Mouse (Mus musculus) c-Kit-positive CD71-positive TER-119-positive erythroid progenitor cells, embryonic 14.5 days (primary cell): ENCODE results near the gene Nfkbie.

Experiments
- DNase-seq: peaks from one replicate; pipeline ENCODE4 v3.0.0-alpha.2; 2013; ENCODE audit warnings: low spot score

Gene Nfkbie

DNA sequence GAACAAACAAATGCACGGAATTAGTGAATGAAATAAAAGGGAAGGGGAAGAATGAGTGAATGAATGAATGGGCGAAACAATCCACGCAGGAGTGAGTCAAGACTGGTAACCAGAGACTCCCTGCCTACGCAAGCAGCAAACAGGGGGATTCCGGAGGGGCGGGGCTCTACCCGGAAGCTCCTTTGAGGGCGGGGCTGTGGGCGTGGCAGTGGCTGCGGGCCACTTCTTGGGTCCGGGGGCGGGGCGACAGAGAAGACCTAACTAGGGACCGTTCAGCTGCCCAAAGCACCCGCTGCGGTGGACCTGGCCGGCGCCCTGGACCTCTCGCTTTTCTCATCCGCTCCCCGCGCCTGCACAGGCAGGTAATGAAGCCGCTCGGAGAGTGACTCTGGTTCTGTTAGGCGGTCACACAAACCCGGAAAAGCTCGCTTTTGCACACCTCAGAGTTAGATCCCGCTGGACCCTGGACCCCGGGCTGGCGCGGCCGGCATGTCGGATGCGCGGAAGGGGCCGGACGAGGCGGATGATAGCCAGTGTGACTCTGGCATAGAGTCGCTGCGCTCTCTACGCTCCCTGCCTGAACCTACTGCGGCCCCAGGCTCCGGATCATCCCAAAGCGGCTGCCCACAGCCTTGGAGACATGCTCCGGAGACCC, at the start of gene Nfkbie:
Gene Nfkbie (plus strand): TSS at position 252 of the 655 bp plus-strand sequence.
- peak; percentile 88 for DNase-seq

DNA sequence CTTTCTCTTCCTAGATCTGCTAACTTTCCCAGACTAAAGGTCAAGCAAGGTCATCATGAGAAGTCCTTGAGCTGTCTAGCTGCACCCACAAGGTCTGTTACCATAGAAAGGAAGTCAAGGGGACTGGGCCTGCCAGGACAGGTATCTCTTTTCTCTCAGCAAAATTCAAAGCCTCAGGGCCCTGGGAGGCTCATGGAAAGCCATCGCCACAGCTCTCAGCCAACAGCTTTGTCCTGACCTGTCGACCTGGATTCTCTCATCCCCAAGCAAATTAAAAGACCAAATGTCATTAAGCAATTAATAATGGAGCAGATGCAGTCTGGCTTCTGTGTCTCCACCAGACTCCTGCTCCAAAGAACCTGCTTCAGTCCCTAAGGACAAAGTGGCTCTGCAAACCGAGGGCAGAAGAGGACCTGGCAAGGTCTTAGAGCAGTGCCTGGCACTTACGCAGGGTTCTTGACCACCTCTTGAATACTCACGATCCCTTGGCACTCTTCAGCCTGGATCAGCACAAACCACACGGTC, 49.5 kb upstream of the Nfkbie start:
- DNase-seq = no peak

DNA sequence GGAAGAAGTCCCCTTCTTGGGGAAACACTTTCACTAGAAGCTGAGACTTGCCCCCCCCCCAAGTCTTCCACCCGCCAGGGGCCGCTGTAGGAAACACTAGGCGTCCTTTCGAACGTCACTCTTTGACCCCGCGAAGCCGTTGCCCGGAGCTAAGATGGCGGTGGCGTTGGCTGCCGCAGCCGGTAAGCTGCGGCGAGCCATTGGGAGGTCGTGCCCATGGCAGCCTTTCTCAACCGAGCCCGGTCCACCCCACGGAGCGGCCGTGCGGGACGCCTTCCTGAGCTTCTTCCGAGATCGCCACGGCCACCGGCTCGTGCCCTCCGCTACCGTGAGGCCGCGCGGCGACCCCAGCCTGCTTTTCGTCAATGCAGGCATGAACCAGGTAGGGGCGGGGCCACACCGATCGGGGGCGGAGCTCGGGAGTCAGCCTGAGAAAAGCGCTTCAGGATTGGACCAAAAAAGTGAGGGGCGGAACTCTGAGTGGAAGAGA, 48.8 kb upstream of the Nfkbie start, which contains the start of gene Aars2:
Gene Aars2 (plus strand): TSS at position 142 of the 490 bp plus-strand sequence.
- peak; percentile 92 for DNase-seq

DNA sequence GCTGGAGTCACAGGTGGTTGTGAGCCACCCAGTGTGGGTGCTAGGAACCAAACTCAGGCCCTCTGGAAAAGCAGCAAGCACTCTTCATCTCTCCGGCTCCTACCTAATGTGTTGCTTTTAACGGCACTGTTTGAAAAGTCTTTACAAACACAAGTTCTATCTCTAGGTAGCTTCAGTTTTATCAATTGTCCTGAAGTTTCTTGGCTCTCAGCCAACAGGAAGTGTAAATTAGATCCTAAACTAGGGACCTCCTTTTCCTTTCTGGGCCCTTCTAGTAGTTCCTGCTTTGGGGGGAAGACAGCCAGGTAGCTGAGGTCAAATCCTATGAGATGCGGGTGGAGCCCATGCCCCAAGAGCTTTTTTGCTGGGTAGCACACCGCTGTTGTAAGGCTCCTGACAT, 44.6 kb upstream of the Nfkbie start:
- no peak for DNase-seq

DNA sequence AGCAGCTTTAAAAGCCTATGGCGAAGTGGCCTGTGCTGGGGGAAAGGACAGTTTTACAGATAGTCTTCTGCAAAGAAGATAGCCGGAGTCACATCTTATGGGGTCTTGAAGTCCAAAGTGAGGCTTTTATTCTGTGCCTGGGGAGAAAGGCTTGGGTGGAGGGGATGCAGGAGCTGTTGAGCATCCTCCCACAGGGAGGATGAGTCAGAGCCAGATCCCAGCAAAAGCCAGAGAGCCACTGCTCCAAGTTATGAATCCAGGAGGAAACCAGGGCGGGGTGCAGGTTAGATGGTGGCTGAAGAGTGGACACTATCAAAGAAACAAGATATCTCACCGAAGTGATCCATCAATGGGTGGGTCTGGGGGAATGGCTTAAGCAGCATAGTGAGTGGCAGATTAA, 43.7 kb upstream of the Nfkbie start:
- no peak for DNase-seq

DNA sequence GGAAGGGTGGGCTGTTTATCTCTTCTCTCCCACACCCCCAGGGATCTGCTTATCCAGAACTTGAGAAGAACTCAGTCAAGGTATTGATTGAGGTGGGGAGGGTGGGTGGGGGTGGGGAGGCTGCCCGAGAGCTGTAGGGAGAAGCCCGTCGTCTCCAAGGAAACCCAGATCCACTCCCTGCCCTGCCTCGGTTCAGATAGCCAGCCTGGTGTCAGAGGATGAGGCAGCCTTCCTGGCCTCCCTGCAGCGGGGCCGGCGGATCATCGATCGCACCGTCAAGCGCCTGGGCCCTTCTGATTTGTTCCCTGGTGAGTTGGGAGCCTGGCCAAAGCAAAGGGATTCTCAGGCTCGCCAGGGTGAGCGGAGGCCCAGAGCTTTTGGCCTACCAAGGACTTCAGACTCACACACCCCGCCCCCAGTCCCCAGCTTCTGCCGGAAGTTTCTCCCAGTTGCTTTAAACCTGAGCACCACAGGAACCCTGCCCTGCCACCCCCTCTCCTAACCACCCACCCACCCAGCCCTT, 40.2 kb upstream of the Nfkbie start:
- no peak for DNase-seq

DNA sequence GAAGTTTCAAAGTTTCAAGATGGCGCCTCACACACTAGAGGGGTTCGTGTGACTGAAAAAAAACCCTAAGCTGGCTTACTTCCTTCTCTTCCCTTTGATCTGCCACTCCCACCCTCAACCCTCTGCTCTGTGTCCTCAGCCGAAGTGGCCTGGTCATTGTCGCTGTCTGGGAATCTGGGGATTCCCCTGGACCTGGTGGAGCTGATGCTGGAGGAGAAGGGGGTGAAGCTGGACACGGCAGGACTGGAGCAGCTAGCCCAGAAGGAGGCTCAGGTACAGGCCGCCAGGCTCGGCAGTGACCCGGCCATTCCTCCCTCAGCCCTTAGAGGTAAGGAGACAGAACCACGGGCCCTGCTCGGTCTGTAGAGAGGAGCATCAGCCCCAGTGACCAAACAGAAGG, 39.7 kb upstream of the Nfkbie start:
- DNase-seq = no peak

DNA sequence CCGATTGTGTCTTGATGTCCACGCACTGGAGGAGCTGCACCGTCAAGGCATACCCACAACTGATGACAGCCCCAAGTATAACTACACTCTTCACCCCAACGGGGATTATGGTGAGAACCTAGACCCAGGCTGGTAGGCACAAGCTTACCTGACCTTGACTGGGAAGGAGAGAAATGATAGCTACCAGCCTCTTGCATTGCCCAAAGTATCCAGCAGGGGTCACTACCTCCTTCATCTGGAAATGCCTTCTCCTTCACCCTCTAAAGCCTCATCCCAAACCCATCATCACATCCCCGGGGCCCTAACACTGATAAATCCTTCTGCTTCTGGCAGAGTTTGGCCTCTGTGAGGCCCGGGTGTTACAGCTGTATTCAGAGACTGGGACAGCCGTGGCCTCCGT, 39.0 kb upstream of the Nfkbie start:
- DNase-seq = peak; percentile 67

DNA sequence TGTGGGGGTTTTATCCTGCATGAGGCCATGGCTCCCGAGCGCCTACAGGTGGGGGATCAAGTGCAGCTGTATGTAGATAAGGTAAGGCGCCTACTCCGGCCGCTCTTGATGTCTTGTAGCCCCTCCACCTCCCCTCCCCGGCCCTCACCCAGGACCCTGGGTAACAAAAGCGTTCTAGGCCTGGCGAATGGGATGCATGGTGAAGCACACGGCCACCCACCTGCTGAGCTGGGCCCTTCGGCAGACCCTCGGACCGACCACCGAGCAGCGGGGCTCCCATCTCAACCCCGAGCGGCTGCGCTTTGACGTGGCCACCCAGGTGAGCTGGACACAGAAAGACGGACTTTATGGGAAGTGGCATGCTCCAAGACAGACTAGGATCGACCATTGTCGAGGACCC, 38.4 kb upstream of the Nfkbie start:
- DNase-seq = no peak

DNA sequence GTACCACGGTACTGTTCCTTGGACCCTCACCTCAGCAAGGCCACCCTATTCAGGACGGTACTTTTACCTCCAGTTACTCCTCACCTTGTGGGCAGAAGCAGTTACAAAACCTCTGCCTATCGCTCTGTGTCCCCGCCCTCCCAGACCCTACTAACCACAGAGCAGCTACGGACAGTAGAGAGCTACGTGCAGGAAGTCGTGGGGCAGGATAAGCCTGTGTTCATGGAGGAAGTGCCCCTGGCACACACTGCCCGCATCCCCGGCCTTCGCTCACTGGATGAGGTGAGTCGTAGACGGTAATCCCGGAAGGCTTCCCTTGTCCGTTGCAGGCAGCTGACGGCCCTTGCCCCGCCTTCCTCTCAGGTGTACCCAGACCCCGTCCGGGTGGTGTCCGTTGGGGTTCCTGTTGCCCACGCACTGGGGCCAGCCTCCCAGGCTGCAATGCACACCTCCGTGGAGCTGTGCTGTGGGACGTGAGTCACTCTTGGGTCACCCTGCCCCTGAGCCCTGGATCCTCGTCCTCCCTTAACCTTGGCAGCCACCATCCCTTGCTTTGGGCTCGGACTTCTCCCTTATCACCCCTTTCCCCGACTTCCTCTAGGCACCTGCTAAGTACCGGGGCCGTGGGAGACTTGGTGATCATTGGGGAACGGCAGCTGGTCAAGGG, 37.8 kb upstream of the Nfkbie start:
- no peak for DNase-seq

DNA sequence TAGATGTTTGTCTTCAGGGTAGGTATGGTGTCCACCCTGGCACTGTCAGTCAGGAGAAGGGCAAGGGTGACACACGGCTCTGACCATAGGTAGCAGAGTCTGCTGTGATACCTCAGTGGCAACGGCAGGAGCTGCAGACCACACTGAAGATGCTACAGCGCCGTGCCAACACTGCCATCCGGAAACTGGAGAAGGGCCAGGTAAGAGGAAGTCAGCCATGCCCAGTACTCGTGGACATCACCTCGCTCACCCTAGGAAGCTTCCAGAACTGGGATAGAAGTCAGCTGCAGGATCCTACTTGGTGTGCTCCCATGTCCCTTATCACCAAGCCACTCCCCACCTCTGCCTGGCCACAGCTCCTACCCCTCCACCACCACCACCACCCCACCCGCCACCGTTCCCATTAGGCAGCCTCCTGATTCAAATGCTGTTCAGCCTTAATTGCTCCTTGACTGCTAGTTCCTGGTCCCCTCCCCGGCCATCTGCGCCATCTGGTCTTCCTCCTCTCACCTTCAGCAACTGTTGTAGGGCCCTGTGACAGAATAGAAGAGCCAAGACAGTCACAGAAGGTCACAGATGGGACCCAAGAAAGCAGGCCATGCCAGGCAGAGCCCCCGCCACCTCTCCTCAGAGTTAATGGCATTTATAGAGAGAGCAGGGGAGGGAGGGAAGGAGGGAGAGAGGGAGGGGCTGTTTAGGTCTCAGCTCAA, 36.6 kb upstream of the Nfkbie start:
- no peak for DNase-seq

DNA sequence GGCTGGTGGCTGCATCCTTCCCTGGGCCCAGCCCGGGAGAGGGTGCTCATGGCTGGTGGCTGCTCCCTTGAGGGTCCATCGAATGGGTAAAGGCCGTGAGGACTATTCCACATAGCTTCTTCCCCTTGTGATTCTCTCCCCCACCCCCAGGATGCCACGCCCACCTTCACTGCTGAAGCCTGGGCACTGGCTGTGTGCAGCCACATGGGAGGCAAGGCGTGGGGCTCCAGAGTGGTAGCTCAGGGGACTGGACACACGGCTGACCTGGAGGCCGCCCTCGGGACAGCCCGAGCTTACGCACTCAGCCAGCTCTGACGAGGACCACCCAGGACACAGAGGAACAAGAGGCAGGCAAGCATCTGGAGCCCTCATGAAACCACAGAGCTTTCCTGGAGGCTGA, 35.4 kb upstream of the Nfkbie start:
- no peak for DNase-seq

DNA sequence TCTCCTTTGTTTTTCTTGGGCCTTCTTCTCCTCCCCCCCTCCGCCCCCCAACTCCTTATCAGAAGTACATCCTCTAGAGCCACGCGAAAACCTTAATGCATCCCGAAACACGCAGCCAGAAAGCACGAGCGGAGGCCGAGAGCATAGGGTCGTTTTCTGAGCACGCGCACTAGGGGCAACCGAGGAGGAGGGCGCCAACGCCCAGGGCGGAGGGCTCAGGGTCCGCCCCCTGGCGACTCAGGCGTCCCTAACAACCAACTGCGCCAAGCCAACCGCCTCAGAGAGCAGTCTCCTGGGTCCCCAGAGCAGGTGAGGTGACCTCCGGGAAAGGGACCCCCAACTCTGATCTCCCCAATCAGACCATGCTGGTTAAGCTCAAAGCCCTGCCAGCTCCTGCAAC, 32.2 kb upstream of the Nfkbie start, which contains the start of gene Tcte1:
Gene Tcte1 (plus strand): TSS at position 172 of the 400 bp plus-strand sequence.
- no peak for DNase-seq

DNA sequence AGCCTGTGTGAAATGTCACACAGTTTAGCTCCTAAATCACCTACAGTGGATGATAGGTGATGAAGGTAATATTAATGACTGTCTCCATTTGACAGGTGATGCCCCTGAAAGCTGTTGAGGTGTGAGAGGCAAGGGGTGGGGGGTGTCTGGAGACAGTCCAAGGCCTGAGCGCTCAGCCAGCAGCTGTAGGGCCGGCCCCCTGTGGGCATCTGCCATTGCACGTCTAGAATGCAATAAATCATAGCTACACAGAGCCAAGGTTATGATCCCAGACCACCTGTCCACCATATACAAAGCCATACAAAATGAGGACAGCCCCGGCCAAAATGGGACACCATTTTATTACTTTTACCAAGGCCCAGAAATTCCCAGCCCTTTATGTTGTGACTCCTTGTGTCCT, 30.5 kb upstream of the Nfkbie start:
- no peak for DNase-seq

DNA sequence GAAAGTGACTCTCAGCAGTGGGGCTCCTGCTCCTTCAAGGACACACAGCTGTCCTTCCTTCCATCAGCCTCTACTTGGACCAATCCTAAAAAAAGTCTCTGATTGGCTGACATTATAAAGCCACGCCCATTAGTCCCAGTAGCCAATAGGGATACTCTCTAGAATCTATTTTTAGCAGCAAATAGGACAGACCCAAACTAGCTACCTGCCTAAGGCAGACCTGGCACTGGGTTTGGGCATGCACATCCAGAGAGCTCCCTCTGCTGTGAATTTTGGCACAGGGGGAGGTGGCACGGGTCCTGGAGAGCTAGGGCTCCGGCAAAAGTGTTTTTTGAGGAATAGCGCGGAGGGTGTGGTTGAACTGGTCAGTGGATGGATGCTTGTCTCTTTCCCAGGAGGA, 28.9 kb upstream of the Nfkbie start:
- DNase-seq = no peak

DNA sequence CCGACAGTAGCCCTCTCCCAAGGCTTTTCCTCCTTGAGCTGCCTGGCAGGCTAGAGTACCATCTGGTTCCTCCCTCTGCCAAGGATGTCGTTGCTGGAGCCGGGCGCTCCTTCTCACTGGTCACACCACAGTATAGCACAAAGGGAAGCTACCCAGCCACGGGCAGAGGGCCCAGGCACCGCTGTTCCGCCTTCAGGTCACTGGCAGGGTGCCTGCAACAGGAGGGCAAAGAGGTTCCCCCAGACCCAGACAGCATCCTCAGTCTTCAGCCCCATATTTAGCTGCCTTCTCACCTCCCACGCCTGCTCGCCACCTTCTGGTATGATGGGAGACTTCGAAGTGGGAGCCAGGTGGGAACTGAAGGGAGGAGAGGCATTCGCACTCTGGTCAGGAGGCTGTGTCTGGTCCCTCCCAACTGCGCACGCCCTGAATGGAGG, 25.1 kb upstream of the Nfkbie start:
- no peak for DNase-seq

DNA sequence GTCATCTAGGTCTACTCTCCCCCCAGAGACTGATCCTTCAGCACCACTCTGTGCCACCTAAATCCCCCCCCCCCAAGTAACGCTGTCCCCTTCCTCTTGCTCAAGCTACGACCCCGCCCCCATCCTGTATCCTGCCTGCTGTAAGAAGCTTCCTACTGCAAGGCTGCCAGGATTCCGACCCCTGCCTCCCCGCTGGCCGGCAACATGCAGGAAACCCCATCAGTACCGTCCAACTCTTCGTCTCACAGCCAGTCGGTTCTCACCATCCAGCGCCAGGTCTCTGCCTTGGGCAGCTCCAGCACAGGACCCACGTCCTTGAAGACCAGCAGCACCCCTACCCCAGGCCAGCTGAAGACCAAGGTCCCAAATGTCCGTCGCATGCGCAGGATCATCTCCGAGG, 22.6 kb upstream of the Nfkbie start:
- DNase-seq = no peak

DNA sequence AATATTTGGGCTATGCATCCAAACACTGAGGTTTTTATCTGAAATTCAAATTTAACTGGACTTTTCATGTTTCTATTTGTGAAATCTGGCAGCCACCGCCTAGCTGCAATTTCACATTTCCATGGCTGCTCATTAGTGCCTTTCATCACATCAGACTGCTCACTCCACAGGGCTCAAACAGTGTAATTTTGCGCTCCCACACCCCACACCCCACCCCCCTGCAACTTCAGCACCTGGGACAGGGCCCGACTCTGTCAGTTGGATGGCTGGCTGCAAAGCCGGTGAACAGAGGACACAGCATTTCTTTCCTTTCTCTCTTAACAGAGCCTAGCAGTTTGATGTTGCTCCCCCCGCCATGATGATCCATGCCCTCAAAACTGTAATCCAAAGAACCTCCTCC, 19.2 kb upstream of the Nfkbie start:
- DNase-seq = no peak

DNA sequence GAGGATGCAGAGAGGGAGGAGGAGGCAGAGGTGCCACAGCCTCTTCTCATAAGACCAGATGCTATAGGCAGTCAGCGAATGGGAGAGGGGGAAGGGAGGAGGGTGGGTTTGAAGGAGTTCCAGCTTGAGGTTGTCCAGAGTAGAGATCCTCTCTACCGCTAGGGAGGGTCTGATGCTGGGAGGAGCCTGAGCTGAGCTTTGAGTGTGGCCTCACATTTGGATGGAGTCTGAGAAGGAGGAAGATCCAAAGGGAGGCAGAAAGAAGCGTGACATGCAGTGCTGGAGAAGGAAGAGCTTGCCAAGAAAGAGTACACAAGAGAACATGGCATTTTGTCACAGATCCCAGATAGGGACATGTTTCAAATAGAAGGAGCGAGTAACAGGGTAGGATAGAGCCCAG, 17.1 kb upstream of the Nfkbie start:
- no peak for DNase-seq

DNA sequence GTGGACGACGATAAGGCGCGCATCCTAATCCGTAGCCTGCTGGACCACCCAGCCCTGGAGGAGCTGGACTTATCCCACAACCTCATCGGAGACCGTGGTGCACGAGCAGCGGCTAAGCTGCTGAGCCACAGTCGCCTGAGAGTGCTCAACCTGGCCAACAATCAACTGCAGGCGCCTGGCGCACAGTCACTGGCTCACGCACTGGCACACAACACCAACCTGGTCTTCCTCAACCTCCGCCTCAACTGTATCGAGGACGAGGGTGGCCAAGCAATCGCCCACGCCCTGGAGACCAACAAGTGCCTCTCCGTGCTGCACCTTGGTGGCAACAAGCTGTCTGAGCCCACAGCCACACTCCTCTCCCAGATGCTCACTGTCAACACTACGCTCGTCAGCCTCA, 15.8 kb upstream of the Nfkbie start:
- DNase-seq = no peak

DNA sequence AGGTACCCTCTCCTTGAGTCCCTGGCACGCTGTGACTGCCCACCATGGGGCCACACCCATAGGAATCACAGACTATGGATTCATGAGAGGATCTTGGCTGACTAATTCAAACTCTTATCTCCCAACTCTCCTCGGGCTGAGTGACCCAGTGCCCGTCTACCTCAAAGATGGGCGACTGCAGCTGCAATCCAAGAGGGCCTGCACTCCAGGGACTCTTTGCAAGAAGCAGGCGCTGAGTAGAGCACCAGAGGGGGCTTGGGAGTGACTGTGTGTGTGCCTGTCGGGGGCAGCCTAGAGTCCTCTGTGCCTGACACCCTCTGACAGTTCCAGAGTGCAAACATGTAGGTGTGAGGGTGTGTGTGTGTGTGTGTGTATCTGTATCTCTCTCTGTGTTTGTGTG, 13.4 kb upstream of the Nfkbie start:
- DNase-seq = no peak

DNA sequence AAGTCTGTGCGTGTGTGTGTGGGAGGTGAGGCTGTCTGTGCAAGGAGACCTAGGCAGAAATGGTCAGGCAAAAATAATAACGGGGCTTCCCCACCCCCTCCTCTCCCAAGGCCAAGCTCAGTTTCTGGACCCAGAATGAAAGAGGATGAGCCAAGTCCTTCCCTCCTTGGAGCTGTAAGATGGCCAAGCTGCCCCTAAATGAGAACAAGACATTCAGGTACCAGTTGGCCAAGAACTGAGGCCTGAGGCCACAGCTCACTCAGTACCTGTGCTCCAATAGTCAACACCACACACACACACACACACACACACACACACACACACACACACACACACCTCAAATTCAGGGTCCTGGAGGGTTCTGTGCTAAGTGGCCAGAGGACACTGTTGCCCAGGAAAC, 12.8 kb upstream of the Nfkbie start:
- no peak for DNase-seq

DNA sequence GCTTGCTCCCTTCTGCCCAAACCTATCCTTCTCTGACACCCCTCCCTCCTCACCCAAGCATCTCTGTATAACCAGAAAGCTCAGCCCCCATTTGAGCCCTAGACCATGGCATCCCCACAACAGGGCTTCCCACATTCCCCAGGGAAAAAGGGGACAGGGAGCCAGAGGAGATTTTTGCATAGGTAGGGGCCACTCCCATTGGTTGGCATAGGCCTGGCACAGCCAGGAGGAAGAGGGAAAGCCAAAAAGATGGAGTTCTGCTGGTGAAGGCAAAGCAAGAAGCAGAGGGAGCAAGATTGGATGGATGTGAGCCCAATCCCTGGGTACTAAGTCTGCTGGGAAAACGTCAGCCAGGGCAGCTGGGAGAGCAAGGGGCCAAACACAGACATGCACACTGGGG, 12.4 kb upstream of the Nfkbie start:
- DNase-seq = no peak
